Mouse (Mus musculus): ENCODE measurements at regions not wholly inside any gene's neighbourhood (a gene's known extent, or its start where the extent isn't known, plus 50 kb on each side); places are given as distances from the start of the nearest gene placed in this dataset.

DNA sequence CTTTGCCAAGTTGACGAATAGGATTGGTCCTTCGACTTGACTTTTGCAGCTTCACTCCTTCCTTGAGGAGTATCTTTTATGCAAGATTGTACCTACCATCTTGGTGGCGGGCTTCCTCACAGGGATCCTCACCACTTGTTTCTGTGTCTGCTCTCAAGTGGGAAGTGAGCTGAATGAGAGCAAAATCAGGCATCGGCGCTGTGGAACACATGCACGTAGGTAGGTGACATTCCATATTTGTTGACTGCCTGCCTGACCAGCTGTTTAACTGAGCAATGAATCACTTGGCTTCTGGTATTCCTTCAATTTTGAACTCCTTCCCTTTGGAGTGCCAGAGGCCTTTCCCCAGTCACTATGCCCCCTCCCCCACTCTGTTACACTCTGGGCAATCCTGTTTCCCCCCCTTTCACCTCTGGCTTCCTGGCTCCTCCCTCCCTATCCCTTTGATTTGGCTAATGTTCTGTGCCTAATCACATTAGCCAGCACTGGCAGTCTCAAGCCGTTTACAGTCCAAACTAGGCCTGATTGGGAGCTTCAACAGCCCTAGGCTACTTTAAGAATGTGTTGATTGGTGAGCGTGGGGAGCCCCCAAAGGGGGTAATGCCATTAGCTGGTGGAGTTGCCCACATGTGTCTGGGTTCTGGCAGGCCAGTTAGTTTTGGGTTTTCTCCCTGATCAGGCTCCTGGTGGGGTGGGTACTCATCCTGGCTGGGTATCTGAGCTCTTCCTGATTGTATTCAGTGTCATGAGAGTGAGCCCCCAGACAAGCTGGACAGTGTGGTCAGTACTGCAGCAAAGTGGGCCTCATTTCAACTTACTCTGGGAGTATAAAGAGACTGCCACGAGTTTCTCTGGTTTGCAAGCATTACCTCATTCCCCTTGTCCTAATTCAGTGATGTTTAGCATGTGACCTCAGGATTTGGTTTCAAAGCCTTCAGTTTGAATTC is 285.8 kb downstream of the Bcl11a start:
- H3K27ac ChIP-seq (replicated peaks), result no peak overlapping the region
- 57% methylated on average over 9 of the region's 9 CpGs for WGBS

DNA sequence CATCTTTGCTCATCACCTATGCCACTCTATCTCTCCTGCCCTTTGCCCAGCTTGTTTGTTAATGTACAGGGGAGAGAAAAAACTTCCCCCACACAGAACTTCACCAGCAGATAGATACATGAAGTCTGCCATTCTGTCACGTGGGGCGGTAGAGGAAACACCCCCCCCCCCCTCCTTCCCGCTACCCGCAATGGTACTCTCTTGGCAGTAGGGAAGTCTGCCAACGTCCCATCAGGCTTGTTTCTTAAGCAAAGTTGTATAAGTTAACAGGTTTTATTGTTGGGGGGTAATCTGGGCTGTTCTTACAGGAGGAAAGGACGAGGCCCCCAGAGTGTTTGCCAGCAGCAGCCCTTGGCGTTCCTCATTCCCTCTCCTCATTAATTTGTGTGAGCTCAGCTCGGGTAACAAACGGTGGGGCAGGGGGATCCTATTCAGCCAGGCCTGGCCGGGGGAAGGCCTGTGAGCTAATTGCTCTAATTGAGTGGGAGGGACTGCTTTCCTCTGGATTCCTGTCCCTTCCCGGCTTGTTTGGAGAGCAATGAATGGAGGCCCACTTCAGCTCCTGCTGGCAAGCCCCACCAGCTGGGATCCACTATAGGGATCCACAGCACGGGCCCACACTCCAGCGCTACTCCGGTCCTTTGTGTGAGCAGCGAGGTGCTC is 292.5 kb downstream of the Bcl11a start:
- H3K9me3 ChIP-seq, result no peaks in the 10 kb centered on the region
- peaks cover 3% of the 10 kb centered on the region for H3K27me3 ChIP-seq
- H3K4me3 ChIP-seq, result no peak overlapping the region
- peak overlapping the region; percentile 66 for H3K27ac ChIP-seq (replicated peaks)
- H3K4me2 ChIP-seq (replicated peaks), result peak overlapping the region; percentile 19; the same call in 1 of the 2 replicates
- 16% methylated on average over 15 of the region's 15 CpGs for WGBS
- H3K9ac ChIP-seq (replicated peaks), result no peak overlapping the region
- ATAC-seq (ENCODE audit: low FRiP score, low read depth), result peak; percentile 86
- no peaks in the 10 kb centered on the region for H3K36me3 ChIP-seq
- peaks cover 39% of the 10 kb centered on the region for H3K4me1 ChIP-seq

More for the DNA sequence above, 285.8 kb downstream of the Bcl11a start:
- Histone ChIP-seq H3K27me3 (peaks cover 3% of the 10 kb centered on the region; the same call in 1 of the 2 replicates), H3K4me1 (peaks cover 29% of the 10 kb centered on the region), H3K4me3 (no peak overlapping the region), H3K9ac (replicated peaks) (no peak overlapping the region), H3K36me3 (no peaks in the 10 kb centered on the region), H3K4me2 (replicated peaks) (no peak overlapping the region), H3K9me3 (no peaks in the 10 kb centered on the region)
- ATAC-seq (ENCODE audit: low FRiP score, low read depth), result peak; percentile 89

DNA sequence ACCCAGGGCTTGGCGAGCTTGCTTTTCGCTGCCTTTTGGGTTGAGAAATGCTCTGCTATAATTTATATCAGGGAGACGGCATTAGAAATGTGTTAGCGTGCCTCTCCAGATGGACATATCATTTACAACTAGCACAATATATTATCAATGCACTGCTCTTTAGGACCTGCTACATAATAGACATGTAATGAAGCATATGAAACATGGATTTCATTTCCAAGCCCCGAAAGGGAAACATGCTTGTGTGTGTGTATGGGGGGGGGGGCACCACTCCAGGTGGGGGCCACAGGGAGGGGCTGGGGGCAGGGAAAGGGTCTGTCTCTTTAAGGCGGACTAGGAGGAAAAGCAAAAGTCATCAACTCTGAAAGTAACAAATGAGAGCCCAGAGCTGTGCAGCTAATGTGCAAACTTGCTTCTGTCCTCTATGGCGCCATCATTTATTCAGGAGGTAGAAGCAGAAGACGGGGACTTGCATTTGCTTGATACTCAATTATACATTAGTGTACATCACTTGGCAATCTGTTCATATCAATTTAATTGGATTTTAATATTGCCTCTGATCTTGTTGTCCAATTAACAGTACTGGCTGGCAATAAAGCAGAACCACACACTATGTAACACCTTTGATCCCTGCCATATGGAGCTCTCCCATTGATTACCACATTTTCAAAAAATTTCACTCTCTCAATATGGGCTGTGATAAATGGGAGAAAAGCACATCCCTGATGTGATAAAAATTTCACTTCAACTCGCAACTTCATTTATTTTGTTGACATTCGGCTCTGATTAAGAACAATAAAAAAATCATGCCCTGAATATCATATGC is 293.2 kb downstream of the Bcl11a start:
- Histone ChIP-seq H3K4me2 (replicated peaks) (peak overlapping the region; percentile 19; the same call in 1 of the 2 replicates), H3K27me3 (peaks cover 3% of the 10 kb centered on the region), H3K4me1 (peaks cover 39% of the 10 kb centered on the region), H3K36me3 (no peaks in the 10 kb centered on the region), H3K9me3 (no peaks in the 10 kb centered on the region), H3K4me3 (no peak overlapping the region), H3K9ac (replicated peaks) (no peak overlapping the region), H3K27ac (replicated peaks) (peak overlapping the region; percentile 66)
- peak; percentile 4 for ATAC-seq (ENCODE audit: low FRiP score, low read depth)
- WGBS, result 49% methylated on average over 10 of the region's 10 CpGs

DNA sequence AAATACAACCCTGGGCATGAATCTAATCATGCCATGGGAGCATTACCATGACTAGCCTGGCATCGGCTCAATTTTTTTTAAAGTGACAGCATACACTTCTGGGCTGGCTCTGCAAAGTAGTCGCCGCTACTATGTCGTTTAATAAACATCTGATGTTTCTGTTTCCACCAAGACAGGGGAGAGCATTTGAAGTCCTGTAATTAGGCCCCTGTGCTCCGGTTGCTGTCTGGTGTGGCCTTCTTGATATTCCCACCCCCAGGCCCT is 293.8 kb downstream of the Bcl11a start:
- Histone ChIP-seq H3K4me2 (replicated peaks) (no peak overlapping the region), H3K9me3 (no peaks in the 10 kb centered on the region), H3K27ac (replicated peaks) (peak overlapping the region; percentile 52; the same call in 1 of the 2 replicates), H3K27me3 (peaks cover 3% of the 10 kb centered on the region), H3K36me3 (no peaks in the 10 kb centered on the region), H3K9ac (replicated peaks) (no peak overlapping the region), H3K4me3 (no peak overlapping the region), H3K4me1 (peaks cover 39% of the 10 kb centered on the region)
- peak; percentile 42; the same call in 1 of the 2 replicates for ATAC-seq (ENCODE audit: low FRiP score, low read depth)
- 63% methylated on average over 5 of the region's 5 CpGs for WGBS

DNA sequence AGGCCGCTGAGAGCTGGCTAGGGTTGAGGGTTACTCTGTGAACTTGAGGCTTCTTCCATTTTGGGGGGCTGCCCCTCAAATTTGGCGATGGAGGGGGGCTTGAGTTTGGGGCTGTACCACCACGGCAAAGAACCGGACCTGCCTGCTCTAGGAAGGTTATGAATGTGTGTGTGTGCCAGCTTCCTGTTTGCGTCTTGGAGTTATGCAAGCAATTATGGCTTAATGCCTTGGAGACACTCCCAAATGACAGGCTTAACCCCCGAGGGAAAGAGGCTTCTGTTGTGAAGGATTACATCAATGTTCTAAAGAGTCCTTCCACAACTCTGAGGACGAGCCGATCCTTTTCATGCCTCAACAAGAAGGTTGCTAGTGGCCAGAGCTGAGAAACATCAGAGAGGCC is 294.1 kb downstream of the Bcl11a start:
- H3K27ac ChIP-seq (replicated peaks), result peak overlapping the region; percentile 52; the same call in 1 of the 2 replicates
- no peak overlapping the region for H3K9ac ChIP-seq (replicated peaks)
- no peaks in the 10 kb centered on the region for H3K9me3 ChIP-seq
- peak; percentile 11; the same call in 1 of the 2 replicates for ATAC-seq (ENCODE audit: low FRiP score, low read depth)
- no peaks in the 10 kb centered on the region for H3K36me3 ChIP-seq
- peaks cover under 1% of the 10 kb centered on the region for H3K27me3 ChIP-seq
- H3K4me1 ChIP-seq, result peaks cover 39% of the 10 kb centered on the region
- no peak overlapping the region for H3K4me2 ChIP-seq (replicated peaks)
- no peak overlapping the region for H3K4me3 ChIP-seq
- 37% methylated on average over 8 of the region's 8 CpGs for WGBS

DNA sequence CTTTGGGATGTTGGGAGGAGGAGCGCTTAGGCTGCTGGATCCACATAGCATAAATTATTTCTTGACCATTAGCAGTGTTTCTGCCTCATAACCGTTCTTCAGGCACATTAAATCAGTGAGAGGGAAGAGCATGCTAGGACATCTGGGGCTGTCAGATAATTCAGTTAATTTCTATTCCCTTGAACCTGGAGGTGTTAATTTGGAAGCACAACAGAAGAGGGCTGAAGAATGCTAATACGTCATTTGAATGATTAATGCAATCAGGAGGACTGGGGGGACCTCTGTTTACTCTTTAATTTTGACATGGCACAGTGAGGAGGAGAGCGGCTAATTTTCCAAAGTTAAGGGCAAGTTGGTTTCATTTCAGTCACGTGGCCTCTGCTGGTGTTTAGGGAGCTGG is 294.8 kb downstream of the Bcl11a start:
- H3K27me3 ChIP-seq, result no peaks in the 10 kb centered on the region; the same call in 1 of the 2 replicates
- H3K4me2 ChIP-seq (replicated peaks), result no peak overlapping the region
- H3K4me3 ChIP-seq, result no peak overlapping the region
- no peak for ATAC-seq (ENCODE audit: low FRiP score, low read depth)
- no peak overlapping the region for H3K9ac ChIP-seq (replicated peaks)
- no peaks in the 10 kb centered on the region for H3K9me3 ChIP-seq
- WGBS, result 47% methylated on average over 5 of the region's 5 CpGs
- H3K27ac ChIP-seq (replicated peaks), result 0 out of 2 replicates have a peak overlapping the region, but pooled peaks have one; percentile 25
- H3K4me1 ChIP-seq, result peaks cover 39% of the 10 kb centered on the region
- H3K36me3 ChIP-seq, result no peaks in the 10 kb centered on the region

DNA sequence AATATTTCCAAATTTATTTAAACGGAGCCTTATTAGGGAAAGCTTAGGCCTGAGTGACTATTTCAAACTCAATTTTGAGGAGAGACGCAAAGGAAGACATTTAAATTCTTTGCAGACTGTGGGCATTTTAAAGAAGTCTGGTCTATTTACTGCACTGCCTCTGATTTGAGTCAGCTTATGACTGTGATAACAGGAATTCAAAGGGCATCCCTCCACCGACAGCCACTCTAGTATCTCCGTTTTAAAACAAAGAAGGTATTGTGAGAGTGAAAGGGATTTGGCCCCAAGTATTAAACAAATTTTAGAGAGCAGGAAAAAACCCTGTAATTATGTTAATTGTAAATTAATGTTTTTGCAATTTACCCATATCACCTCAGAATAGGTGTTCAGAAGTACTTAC is 295.4 kb downstream of the Bcl11a start:
- 53% methylated on average over 4 of the region's 4 CpGs for WGBS

DNA sequence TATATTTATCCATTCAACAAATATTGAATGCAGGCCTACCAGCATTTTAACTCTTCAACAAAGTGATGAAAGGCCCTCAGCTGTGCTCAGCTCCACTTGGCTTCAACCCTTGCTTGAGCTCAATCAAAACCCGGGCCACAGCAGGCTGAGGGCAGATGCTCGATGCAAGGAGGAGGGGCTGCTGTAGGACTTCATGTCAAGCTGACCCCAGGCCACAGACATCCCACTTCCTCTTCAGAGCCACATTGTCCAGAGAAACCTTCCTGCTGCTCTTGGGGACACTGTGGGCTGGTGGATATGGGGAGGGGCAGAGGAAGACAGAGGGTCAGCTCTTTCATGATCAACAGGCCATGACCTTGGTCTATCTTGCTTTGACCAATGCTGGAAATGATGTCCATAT is 299.7 kb downstream of the Bcl11a start:
- no peak overlapping the region for H3K4me3 ChIP-seq
- H3K27me3 ChIP-seq, result no peaks in the 10 kb centered on the region
- no peaks in the 10 kb centered on the region for H3K36me3 ChIP-seq
- H3K9me3 ChIP-seq, result no peaks in the 10 kb centered on the region
- no peak overlapping the region for H3K4me2 ChIP-seq (replicated peaks)
- no peak for ATAC-seq (ENCODE audit: low FRiP score, low read depth)
- no peak overlapping the region for H3K9ac ChIP-seq (replicated peaks)
- H3K4me1 ChIP-seq, result peaks cover 8% of the 10 kb centered on the region
- 62% methylated on average over 2 of the region's 2 CpGs for WGBS
- H3K27ac ChIP-seq (replicated peaks), result no peak overlapping the region

More for the DNA sequence above, 295.4 kb downstream of the Bcl11a start:
- no peak for ATAC-seq (ENCODE audit: low FRiP score, low read depth)
- Histone ChIP-seq H3K4me2 (replicated peaks) (no peak overlapping the region), H3K4me3 (no peak overlapping the region), H3K27ac (replicated peaks) (no peak overlapping the region), H3K9me3 (no peaks in the 10 kb centered on the region), H3K4me1 (peaks cover 39% of the 10 kb centered on the region), H3K9ac (replicated peaks) (no peak overlapping the region), H3K27me3 (no peaks in the 10 kb centered on the region; the same call in 1 of the 2 replicates), H3K36me3 (no peaks in the 10 kb centered on the region)

DNA sequence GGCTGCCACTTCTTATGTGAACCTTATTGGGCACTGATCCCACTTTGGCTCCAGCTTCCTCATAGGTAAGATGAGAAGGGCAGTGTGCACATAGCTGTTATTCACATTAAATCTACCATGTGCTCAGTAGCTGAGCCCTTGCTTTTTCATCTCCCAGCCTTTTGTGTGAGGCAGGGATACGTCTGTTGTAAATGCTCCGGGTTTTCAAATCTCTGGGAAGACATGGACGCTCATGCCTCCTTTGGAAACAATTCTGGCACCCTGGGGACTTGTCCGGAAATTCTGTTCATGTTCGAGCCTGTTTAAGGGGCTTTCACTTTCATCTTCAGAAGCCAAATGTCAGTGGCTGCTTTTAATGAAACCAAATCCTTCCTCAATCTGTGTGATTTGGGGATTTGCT is 312.7 kb downstream of the Bcl11a start:
- Histone ChIP-seq H3K4me3 (no peak overlapping the region), H3K9ac (replicated peaks) (no peak overlapping the region), H3K36me3 (no peaks in the 10 kb centered on the region), H3K27me3 (no peaks in the 10 kb centered on the region), H3K4me2 (replicated peaks) (no peak overlapping the region), H3K9me3 (no peaks in the 10 kb centered on the region), H3K4me1 (peaks cover 12% of the 10 kb centered on the region), H3K27ac (replicated peaks) (no peak overlapping the region)
- no peak for ATAC-seq (ENCODE audit: low FRiP score, low read depth)
- WGBS, result 10% methylated on average over 5 of the region's 5 CpGs

DNA sequence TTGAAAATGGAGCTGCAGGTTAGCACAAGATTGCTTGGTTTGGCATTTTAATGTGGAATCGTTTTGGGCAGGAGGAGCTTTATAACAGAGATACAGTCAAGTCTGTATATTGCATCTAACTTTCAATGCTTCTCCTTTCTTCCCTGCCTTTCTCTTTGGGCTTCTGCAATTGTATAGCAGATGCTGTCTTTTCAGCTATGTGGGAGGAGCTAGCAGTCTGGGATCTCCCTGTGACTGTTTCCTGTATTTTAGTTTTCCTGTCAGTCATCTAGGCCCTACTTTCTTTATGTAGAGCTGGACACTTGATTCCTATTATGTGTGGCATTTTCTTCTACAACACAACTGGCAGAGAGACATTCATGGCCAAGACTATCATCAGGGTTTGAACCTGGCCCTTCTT is 313.5 kb downstream of the Bcl11a start:
- Histone ChIP-seq H3K4me3 (no peak overlapping the region), H3K27me3 (no peaks in the 10 kb centered on the region), H3K4me1 (peaks cover 12% of the 10 kb centered on the region), H3K36me3 (no peaks in the 10 kb centered on the region), H3K9ac (replicated peaks) (no peak overlapping the region), H3K4me2 (replicated peaks) (no peak overlapping the region), H3K9me3 (no peaks in the 10 kb centered on the region), H3K27ac (replicated peaks) (no peak overlapping the region)
- no peak for ATAC-seq (ENCODE audit: low FRiP score, low read depth)
- WGBS, result 78% methylated on average over 1 of the region's 1 CpGs

DNA sequence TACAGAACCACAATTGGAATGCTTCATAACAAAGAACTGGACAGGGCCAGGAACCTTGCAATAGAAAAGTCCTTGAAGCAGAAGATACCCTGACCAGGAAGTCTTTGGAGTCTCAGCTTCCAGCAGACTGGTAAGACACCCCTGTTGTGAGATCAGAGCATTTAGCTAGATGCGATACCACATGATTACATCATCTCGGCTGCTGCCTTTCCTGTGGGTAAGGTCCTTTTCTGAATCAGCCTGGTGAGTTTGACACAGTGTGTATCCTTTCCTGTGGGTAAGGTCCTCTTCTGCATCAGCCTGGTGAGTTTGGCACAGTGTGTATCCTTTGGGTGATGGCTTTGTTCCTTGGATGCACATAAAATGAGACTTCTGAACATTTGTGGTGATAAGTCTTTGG is 317.6 kb downstream of the Bcl11a start:
- WGBS, result 91% methylated on average over 2 of the region's 2 CpGs
- Histone ChIP-seq H3K36me3 (no peaks in the 10 kb centered on the region), H3K9ac (replicated peaks) (no peak overlapping the region)

More for the DNA sequence above, 317.6 kb downstream of the Bcl11a start:
- Histone ChIP-seq H3K27ac (replicated peaks) (no peak overlapping the region), H3K4me3 (no peak overlapping the region), H3K4me1 (peaks cover 11% of the 10 kb centered on the region), H3K9me3 (no peaks in the 10 kb centered on the region), H3K4me2 (replicated peaks) (no peak overlapping the region), H3K27me3 (no peaks in the 10 kb centered on the region)
- no peak for ATAC-seq (ENCODE audit: low FRiP score, low read depth)

Data from midbrain, embryonic 12.5 days (tissue).